Mouse (Mus musculus) hematopoietic stem cell, adult 5-6 weeks (primary cell): Measurements from ENCODE around the gene Dntt. TPM values are rescaled to one million over a fixed set of nuclear protein-coding genes. Genes with fewer than 3 reads are reported as not detected.
A peak's percentile ranks its signal among the peaks of the same experiment; 100 is the strongest.

Source experiments
- ATAC-seq, 2 experiments: fragments of 125-278 bp in 1 of 2; replicated peaks in 1 of 2; 2 replicates each; pipeline ENCODE4 v1.8.0; 2016 to 2017; ENCODE audit warnings: inconsistent platforms in 2 of 2, mild to moderate bottlenecking in 2 of 2, moderate number of reproducible peaks in 2 of 2, low read depth in 1 of 2, moderate TSS enrichment in 1 of 2; ENCODE audit not compliant: low FRiP score in 2 of 2, poor library complexity in 2 of 2, severe bottlenecking in 2 of 2, insufficient read depth in 1 of 2, low TSS enrichment in 1 of 2
- total RNA-seq: library from RNA; stranded (forward); fragments of 172-1452, 232-1000 nt; gene quantifications from 2 replicates; pipeline ENCODE4 v1.2.3, GENCODE M21; 2017

The Dntt gene
- 467 and 604 TPM in 2 replicates for total RNA-seq

DNA sequence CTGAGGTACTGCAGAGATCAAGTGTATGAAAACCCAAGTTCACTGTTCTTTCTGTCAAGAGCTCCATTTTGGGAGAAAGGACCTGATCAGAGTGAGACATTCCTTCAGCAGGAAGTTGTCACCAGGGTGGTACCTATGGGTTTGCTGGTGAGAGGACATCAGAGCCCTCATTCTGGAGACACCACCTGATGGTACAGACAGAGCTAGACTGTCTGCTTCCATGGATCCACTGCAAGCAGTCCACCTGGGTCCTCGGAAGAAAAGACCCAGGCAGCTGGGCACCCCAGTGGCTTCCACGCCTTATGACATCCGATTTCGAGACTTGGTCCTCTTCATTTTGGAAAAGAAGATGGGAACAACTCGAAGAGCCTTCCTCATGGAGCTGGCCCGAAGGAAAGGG lies at the start of gene Dntt:
TSS of gene Dntt (plus strand) at position 57 of the 400 bp plus-strand sequence.
- ATAC-seq: no peak

- no peak for ATAC-seq
Observed at GRCm38 (mm10) chr19:40980671-40981070, 48.4 kb upstream of the Dntt start.

DNA sequence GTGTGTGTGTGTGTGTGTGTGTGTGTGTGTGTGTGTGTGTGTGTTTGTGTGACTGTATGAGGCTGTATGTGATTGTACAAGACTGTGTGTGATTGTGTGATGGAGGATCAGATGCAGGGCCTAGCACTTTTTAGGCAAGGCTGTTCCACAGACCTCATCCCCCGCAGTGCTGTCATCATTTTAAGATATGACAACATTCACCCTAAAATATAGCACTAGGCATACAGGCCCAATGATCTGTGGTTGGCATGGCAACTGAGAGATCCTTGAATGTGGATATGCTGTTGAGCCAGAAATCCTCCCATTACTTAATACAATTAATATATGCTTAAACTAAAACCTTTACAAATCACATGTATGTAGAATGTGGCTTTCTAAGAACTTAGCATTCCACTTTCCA lies 44.5 kb upstream of the Dntt start:
- no peak for ATAC-seq

DNA sequence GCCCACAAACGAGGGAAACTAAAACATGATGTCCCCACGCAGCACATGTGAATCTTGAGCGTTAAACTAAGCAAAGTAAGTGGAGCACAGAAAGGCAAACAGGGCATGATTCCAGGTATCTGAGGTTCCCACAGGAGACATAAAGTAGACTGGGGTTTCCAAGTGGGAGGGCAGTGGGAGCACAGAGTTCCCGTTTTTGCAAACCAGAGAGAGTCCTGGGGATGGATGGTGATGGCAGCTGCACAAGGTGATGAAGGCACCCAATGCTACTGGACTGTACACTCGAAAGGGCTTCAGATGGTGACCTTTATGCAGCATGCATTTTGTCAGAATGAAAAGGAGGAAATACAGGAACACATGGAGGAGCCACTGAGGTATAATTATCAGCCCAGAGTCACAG lies 40.2 kb upstream of the Dntt start:
- no peak for ATAC-seq

GRCm38 (mm10) chr19:40989961-40990600 lies 39.0 kb upstream of the Dntt start:
- ATAC-seq: no peak

GRCm38 (mm10) chr19:40990781-40991343 lies 38.2 kb upstream of the Dntt start:
- ATAC-seq: no peak

GRCm38 (mm10) chr19:40991626-40992025 lies 37.4 kb upstream of the Dntt start:
- no peak for ATAC-seq

GRCm38 (mm10) chr19:40992096-40992495 lies 37.0 kb upstream of the Dntt start:
- ATAC-seq: no peak

- no peak for ATAC-seq
Observed at GRCm38 (mm10) chr19:40992517-40993044, 36.5 kb upstream of the Dntt start.

DNA sequence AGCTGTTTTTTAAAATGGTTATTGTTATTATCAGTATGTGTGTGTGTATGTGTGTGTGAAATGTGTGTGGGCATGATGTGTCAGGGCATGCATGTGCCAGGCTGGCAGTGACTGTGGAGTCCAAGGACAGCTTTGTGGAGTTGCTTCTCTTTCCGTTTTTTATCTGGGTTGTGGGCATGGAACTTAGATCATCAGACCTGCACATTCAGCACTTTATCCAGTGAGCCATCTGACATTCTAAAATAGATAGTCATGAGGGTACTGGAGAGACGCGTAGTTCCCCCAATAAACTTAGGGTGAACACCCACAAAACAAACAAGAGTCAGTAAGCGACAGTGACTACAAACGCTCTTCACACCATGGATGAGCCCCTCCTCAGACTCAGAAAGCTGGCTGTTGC lies 35.7 kb upstream of the Dntt start:
- ATAC-seq: no peak

DNA sequence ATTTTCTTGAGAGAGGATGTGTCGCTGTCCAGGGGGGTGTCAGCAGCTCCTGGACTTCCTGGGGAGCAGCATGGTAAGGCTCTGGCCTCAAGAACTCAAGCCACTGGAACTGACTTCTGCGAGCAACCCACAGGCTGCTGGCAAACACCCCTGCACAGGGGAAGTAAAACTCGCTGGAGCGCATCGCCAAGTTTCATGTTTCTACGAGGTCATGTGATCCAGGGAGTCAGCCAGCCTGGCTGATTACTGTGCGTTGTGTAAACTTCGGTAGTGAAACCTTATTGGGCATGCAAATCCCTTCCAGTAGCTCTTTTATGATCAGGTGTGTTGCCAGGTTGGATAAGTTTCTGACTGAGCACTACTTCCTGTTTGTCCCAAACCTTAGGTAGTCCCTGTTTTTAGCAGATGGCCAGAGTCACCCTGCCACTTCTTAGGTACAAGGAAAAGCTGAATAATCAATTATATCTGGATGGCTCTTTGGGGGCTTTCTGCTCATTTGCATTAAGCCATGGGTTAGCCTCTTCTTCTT lies 35.0 kb upstream of the Dntt start, which contains the start of gene Blnk:
TSS of gene Blnk (minus strand) at position 479 of the 529 bp plus-strand sequence.
- ATAC-seq: peak; percentile 55 to 75

GRCm38 (mm10) chr19:40994911-40995310 lies 34.2 kb upstream of the Dntt start:
- ATAC-seq: no peak

- ATAC-seq: no peak
Observed at GRCm38 (mm10) chr19:40995449-40996401, 33.4 kb upstream of the Dntt start.

DNA sequence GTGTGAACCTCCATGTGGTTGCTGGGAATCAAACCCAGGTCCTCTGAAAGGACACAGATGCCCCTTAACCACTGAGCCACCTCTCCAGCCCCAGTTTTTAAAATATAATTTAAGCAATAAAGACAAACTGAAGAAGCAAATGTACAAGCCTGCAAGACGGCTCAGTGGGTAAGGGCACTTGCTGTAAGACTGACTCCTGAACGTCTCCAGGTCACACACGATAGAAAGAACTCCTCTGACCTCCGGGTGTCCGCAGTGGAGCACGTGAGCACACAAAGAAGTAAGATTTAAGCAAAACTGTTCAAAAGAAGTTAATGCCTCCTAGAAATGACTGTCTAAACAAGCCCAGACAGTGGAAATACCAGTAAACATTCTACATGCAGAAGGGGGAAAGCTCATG lies 32.4 kb upstream of the Dntt start:
- ATAC-seq: no peak

GRCm38 (mm10) chr19:40998469-40999170 lies 30.5 kb upstream of the Dntt start:
- ATAC-seq: peak; percentile 47 to 54

- ATAC-seq: no peak
Observed at GRCm38 (mm10) chr19:40999569-40999968, 29.5 kb upstream of the Dntt start.

GRCm38 (mm10) chr19:41003694-41004315 lies 25.3 kb upstream of the Dntt start:
- ATAC-seq: no peak
